Mouse (Mus musculus) CD4-positive naive resting alpha-beta T cell, adult 76 days (primary cell): Measurements from ENCODE around the gene Rab27a. TPM values are rescaled to one million over a fixed set of nuclear protein-coding genes. Genes with fewer than 3 reads are reported as not detected.

Source experiments
- total RNA-seq: library from RNA; stranded (reverse); gene quantifications from one replicate; pipeline ENCODE4 v1.2.4, GENCODE M21; 2023

The Rab27a gene
- 47.3 TPM for total RNA-seq

GRCm38 (mm10) chr9:73044146-73045079 lies at the start of gene Rab27a:
Gene Rab27a (plus strand): TSS chr9:73044854.

DNA sequence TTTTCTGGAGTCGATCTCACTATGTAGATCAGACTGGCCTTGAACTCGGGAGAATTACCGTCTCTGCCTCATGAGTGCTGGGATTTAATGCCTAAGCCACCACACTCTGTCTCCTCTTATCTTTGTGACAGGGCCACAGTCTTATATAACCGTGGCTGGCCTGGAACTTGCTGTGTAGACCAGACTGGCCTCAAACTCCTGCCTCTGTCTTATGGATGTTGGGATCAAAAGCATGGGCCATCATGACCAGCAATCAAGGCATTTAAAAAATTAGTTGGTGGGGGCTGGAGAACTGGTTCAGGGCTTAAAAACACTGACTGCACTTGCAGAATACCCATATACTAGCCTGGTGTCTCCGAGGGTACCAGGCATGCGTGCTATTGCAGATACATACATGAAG lies 4.6 kb upstream of the Rab27a start, which contains the start of gene Pigb:
Gene Pigb, minus strand, starts transcription at position 299 of the 400 bp plus-strand sequence.

DNA sequence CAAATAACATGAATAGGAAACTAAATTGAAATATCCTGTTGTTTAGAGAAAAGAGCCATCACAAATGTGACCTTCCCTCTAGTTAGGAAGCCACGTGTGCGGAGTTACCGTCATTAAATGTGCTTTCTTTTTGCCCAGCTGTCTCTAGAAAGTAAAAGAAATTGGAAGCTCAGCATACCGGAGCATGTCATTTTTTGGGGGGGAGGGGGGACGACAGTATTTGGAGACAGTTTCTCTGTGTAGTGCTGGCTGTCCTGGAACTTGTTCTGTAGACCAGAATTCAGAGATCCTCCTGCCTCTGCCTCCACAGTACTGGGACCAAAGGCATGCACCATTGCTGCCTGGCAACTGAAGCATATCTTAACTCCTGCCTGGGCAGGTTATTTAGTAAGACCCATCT lies 56.9 kb downstream of the Rab27a start, which contains the start of gene Khdc3:
Gene Khdc3, plus strand, starts transcription at position 301 of the 400 bp plus-strand sequence.

DNA sequence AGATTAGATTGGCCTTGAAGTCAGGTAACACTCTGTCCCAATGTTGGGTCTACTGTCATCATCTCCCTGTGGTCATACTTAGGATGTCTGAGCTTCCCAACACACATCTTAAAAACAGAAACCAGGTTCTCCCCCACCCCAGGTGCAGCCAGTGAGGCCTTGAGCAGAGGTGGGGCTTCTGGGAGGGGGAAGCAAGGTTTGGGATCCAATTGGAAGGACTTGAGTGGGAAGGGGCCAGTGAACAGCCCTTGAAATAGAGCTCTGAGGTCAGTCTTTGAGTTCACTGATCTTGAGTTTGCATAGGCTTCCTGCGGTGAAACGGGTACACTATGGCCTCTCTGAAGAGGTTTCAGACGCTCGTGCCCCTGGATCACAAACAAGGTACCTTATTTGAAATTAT lies 57.5 kb downstream of the Rab27a start, which contains the start of gene Gm20509:
Gene Gm20509, plus strand, starts transcription at position 290 of the 400 bp plus-strand sequence.

DNA sequence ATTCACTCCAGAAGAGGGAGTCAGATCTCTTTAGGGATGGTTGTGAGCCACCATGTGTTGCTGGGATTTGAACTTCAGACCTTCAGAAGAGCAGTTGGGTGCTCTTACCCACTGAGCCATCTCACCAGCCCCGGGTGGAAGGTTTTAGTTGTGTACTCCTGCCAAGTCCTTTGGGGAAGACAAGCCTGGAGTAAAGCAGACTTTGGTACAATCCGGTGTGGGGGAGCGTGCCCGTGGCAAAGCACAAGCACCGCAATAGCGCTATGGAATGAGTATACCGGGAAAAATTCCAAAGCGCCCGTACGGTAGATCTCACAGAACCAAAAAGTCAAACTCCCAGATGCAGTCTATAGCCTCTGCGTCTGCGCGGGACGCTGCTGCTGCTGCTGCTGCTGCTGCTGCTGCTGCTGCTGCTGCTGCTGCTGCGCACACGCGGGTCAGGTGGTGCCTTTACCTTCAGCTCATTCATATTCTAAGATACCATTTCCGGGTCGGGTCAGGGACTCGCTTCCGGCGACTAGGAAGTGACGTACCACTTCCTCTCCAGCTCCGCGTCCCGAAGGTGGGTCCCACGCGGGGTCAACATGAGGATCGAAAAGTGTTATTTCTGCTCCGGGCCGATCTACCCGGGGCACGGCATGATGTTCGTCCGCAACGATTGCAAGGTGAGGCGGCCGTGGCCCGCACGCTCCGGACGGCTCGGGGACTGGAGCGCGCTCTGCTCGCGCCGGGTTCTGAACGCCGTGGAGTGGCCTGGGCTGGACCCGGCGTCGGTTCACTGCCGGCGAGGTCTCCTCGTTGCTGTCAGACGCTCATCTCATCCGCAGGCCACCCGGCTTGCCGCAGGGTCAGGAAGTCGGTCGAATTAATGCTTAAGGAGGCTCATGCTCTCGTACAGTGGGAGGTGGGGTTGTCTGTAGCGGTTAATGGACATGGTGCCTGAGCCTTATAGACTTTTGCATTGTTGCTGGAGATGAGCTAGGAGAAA lies 68.6 kb downstream of the Rab27a start, which contains the start of gene Rsl24d1:
Gene Rsl24d1, plus strand, starts transcription at position 508 of the 988 bp plus-strand sequence.

Other genes starting within 250 kb of the Rab27a start
- not detected for gene Prtg, start 238.0 kb upstream of the Rab27a start, total RNA-seq
- not detected for gene Pygo1, start 119.2 kb upstream of the Rab27a start, total RNA-seq
- gene Dyx1c1, start 86.1 kb upstream of the Rab27a start, total RNA-seq = 3.5 TPM
- gene Gm44503, start 86.0 kb upstream of the Rab27a start, total RNA-seq = not detected
- 4.8 TPM for gene Ccpg1os, start 59.5 kb upstream of the Rab27a start, total RNA-seq
- gene Ccpg1, start 59.4 kb upstream of the Rab27a start, total RNA-seq = 245 TPM
- gene Pigb, start 4.5 kb upstream of the Rab27a start, total RNA-seq = 14.0 TPM
- 9.4 TPM for gene Khdc3, start 57.0 kb downstream of the Rab27a start, total RNA-seq
- gene Gm20509, start 57.6 kb downstream of the Rab27a start, total RNA-seq = not detected
- gene Rsl24d1, start 68.6 kb downstream of the Rab27a start, total RNA-seq = 75.0 TPM